Mouse (Mus musculus): ENCODE results near the gene Pfkfb3. TPM values are rescaled to one million over a fixed set of nuclear protein-coding genes. Genes with fewer than 3 reads are reported as not detected.

Pfkfb3 gene
- polyA plus RNA-seq, 1 experiment: not detected

DNA sequence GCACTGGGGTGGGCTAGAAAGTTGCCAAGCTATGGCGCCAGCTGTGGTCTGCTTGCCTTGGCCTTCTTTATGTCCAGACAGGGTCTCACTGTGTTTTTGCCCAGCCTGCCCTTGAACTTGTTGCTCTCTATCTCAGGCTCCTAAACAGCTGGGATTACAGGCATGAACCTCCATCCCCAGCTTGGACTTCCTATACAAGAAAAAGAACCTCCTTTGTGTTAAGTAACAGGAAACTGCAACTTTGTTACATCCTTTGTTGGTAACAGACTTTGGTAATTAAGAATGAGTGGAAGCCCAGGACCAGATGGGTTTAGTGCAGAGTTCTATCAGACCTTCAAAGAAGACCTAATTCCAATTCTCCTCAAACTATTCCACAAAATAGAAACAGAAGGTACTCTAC is 19.8 kb upstream of the Pfkfb3 start:
- Histone ChIP-seq H3K27ac (ENCODE audit: insufficient read depth, low read depth, low read length) (no peak overlapping the region), H3K4me1 (ENCODE audit: control insufficient read depth, insufficient read depth, low read length) (no peaks in the 10 kb centered on the region), H3K4me3 (ENCODE audit: insufficient read depth, low read depth, low read length) (no peak overlapping the region)
- TF ChIP-seq POLR2A (IDR thresholded peaks at IDR 0.05; ENCODE audit: insufficient read depth, low read depth, low read length) (no peak), CTCF (IDR thresholded peaks at IDR 0.05; ENCODE audit: insufficient read depth, low read depth, low read length) (no peak)
- 93% methylated on average over 1 of the region's 1 CpGs for WGBS

DNA sequence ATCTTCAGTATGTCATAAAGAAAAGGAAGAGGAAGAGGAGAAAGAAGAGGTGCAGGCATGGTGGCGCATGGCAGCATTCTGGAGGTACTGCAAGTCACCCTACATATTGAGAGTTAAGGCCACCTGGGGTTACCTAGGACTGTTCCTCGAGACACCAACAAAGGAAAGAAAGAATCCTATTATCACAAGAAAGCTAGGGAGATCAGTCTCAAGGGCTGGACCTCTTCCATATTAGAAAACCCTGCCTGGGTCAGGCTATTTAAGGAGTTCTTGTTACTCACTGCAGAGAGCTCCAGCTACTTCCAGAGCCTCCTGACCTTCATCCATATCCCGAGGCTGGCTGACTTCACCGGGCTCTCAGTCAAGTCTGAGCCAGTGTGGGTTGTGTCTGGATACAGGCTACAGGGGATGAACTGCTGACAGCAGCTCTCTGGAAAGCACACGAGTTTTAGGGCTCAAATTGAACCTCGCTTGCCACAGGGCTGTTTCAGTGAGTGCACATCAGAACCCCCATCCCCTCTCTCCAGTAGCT is 17.2 kb upstream of the Pfkfb3 start:
- no peak for TF ChIP-seq POLR2A (IDR thresholded peaks at IDR 0.05; ENCODE audit: insufficient read depth, low read depth, low read length)
- no peaks in the 10 kb centered on the region for H3K4me1 ChIP-seq (ENCODE audit: control insufficient read depth, insufficient read depth, low read length)
- 51% methylated on average over 6 of the region's 6 CpGs for WGBS

DNA sequence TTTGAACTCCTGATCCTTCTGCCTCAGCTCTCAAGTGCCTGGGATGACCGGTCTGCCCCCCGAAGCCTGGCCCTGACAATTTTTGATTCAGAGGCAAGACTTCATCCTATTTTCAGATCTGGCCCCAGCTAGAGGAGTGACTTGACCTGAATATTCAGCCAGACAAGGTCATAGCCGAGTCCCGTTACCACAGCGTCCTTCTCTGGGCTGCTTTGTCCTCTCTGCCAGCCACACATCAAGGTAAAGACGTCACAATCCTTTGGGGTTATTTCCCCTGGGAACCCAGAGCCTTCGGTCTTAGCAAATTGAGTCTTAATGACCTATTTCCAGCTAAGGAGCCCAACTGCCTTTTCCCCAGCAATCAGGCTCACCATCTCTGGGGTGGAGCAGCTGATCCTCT is 14.6 kb upstream of the Pfkfb3 start:
- no peak overlapping the region for H3K27ac ChIP-seq (ENCODE audit: insufficient read depth, low read depth, low read length)
- H3K4me1 ChIP-seq (ENCODE audit: control insufficient read depth, insufficient read depth, low read length): no peaks in the 10 kb centered on the region
- 85% methylated on average over 7 of the region's 7 CpGs for WGBS
- TF ChIP-seq POLR2A (IDR thresholded peaks at IDR 0.05; ENCODE audit: insufficient read depth, low read depth, low read length) (no peak), CTCF (IDR thresholded peaks at IDR 0.05; ENCODE audit: insufficient read depth, low read depth, low read length) (no peak)
- no peak overlapping the region for H3K4me3 ChIP-seq (ENCODE audit: insufficient read depth, low read depth, low read length)

More for the DNA sequence above, 17.2 kb upstream of the Pfkfb3 start:
- H3K27ac ChIP-seq (ENCODE audit: insufficient read depth, low read depth, low read length): no peak overlapping the region
- no peak overlapping the region for H3K4me3 ChIP-seq (ENCODE audit: insufficient read depth, low read depth, low read length)

DNA sequence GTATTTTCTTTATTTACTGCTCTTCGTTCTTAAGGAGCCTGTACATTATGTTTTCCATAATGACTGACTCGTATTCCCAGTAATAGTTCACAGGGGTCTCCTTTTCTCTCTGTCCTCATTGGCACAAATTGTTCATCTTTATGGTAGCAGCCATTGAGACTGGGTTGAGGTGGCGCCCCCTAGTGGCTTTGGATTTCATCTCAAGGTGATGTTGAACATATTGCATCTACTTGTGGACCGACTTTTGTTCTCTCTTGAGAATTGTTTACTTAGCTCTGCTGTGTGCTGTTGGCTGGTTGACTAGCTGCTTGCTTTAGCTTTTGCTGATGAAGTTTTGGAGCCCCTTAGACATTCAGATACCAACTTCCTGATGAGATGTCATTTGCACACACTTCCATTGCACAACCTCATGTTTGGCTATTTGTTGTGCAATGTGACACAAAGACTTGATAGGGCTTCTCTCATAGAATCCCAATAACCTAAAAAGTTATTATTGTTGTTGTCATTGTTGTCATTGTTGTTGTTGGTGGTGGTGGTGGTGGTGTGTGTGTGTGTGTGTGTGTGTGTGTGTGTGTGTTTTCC is 14.0 kb upstream of the Pfkfb3 start:
- Histone ChIP-seq H3K4me1 (ENCODE audit: control insufficient read depth, insufficient read depth, low read length) (no peaks in the 10 kb centered on the region), H3K4me3 (ENCODE audit: insufficient read depth, low read depth, low read length) (no peak overlapping the region), H3K27ac (ENCODE audit: insufficient read depth, low read depth, low read length) (no peak overlapping the region)
- TF ChIP-seq POLR2A (IDR thresholded peaks at IDR 0.05; ENCODE audit: insufficient read depth, low read depth, low read length) (no peak), CTCF (IDR thresholded peaks at IDR 0.05; ENCODE audit: insufficient read depth, low read depth, low read length) (no peak)
- WGBS: 66% methylated on average over 4 of the region's 4 CpGs

DNA sequence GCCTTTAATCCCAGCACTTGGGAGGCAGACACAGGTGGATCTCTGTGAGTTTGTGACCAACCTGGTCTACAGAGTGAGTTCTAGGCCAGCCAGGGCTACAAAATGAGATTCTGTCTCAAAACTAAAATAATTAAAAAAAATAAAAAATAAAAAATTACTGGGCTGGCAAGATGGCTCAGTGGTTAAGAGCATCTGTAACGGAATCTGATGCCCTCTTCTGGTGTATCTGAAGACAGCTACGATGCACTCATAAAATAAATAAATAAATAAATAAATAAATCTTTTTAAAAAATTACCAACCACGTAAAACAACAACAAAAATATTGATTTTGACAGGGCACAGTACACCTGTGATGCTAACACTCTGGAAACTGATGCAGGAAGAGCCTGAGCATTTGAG is 13.0 kb upstream of the Pfkfb3 start:
- WGBS: 93% methylated on average over 3 of the region's 3 CpGs
- TF ChIP-seq CTCF (IDR thresholded peaks at IDR 0.05; ENCODE audit: insufficient read depth, low read depth, low read length): no peak
- TF ChIP-seq POLR2A (IDR thresholded peaks at IDR 0.05; ENCODE audit: insufficient read depth, low read depth, low read length): no peak
- Histone ChIP-seq H3K27ac (ENCODE audit: insufficient read depth, low read depth, low read length) (no peak overlapping the region), H3K4me3 (ENCODE audit: insufficient read depth, low read depth, low read length) (no peak overlapping the region), H3K4me1 (ENCODE audit: control insufficient read depth, insufficient read depth, low read length) (no peaks in the 10 kb centered on the region)

DNA sequence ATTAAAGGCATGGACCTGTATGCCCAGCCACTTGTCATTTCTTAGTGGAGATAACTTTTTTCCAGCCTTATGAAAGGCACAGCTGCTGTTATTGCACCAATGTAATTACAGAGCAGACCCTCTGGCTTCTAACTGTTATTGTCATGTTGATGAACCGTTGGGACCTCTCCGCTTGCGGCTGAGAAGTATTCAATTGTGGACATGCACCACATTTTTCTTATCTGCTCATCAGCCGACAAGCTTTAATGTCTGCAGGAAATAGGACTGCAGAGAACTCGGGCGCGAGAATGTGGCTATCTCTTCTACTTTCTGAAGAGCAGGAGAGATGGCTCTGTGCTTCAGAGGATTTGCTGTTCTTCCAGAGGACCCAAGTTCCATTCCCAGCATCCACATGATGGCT is 12.4 kb upstream of the Pfkfb3 start:
- Histone ChIP-seq H3K4me3 (ENCODE audit: insufficient read depth, low read depth, low read length) (no peak overlapping the region), H3K27ac (ENCODE audit: insufficient read depth, low read depth, low read length) (no peak overlapping the region), H3K4me1 (ENCODE audit: control insufficient read depth, insufficient read depth, low read length) (no peaks in the 10 kb centered on the region)
- WGBS: 43% methylated on average over 7 of the region's 7 CpGs
- no peak for TF ChIP-seq POLR2A (IDR thresholded peaks at IDR 0.05; ENCODE audit: insufficient read depth, low read depth, low read length)
- TF ChIP-seq CTCF (IDR thresholded peaks at IDR 0.05; ENCODE audit: insufficient read depth, low read depth, low read length): no peak

DNA sequence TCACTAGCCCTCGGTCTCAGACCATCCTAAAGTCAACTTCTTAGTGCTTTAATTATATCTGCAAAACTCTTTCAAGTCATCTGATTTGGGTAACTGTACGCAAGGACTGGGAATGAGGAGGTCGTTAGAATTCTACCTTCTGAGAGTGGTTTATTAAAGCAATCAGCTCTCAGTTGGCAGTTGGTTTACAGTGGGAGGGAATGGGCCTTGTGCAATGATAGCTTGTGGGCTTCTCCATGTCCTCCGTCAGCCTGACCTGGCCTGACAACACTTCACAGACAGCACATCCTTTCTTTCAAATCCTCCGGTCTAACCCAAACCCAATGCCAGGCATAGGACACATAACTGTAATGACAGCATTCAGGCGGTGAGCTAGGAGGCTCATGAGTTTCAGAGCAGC is 10.9 kb upstream of the Pfkfb3 start:
- no peak overlapping the region for H3K4me3 ChIP-seq (ENCODE audit: insufficient read depth, low read depth, low read length)
- 88% methylated on average over 6 of the region's 6 CpGs for WGBS
- H3K4me1 ChIP-seq (ENCODE audit: control insufficient read depth, insufficient read depth, low read length): no peaks in the 10 kb centered on the region
- TF ChIP-seq CTCF (IDR thresholded peaks at IDR 0.05; ENCODE audit: insufficient read depth, low read depth, low read length): no peak
- no peak for TF ChIP-seq POLR2A (IDR thresholded peaks at IDR 0.05; ENCODE audit: insufficient read depth, low read depth, low read length)
- H3K27ac ChIP-seq (ENCODE audit: insufficient read depth, low read depth, low read length): no peak overlapping the region

DNA sequence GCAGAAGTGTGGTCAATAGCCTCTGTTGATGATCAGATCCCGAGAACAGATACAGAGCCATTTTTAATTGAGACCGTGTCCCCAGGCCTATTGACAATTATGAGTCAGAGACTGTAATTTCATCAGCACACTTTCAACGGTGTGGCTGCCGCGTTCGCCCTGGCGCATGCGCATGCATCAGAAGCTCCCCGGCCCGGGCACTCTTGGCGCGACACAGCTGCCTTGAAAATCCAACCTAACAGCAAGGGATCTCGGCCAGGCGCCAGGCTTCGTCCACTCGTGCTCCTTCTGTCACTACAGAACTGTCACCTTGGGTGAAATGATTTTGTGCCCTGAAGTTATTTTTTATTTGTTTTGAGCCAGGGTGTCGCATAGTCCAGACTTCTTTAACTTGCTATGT is 9.4 kb upstream of the Pfkfb3 start:
- TF ChIP-seq POLR2A (IDR thresholded peaks at IDR 0.05; ENCODE audit: insufficient read depth, low read depth, low read length) (no peak), CTCF (IDR thresholded peaks at IDR 0.05; ENCODE audit: insufficient read depth, low read depth, low read length) (no peak)
- no peak overlapping the region for H3K27ac ChIP-seq (ENCODE audit: insufficient read depth, low read depth, low read length)
- WGBS: 89% methylated on average over 17 of the region's 17 CpGs
- no peak overlapping the region for H3K4me3 ChIP-seq (ENCODE audit: insufficient read depth, low read depth, low read length)
- no peaks in the 10 kb centered on the region for H3K4me1 ChIP-seq (ENCODE audit: control insufficient read depth, insufficient read depth, low read length)

DNA sequence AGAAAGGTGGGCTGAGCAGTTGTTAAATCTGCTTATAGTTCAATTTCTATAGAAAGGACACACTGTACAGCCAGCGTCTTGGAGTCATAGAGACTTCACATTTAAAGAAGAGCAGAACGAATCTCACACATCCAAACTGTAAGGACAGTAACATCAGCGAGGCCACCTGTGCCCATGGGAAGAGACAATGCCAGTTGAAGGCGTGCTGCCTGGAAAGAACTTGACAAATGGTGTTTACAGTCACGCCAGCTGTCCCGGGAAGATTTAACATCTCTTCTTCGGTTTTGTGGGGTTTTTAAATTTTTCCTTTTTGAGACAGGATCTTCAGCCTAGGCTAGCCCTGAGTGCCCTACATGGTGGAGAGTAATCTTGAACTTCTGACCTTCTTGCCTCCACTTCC is 4.8 kb upstream of the Pfkfb3 start:
- WGBS: 92% methylated on average over 7 of the region's 7 CpGs
- Histone ChIP-seq H3K27ac (ENCODE audit: insufficient read depth, low read depth, low read length) (no peak overlapping the region), H3K4me3 (ENCODE audit: insufficient read depth, low read depth, low read length) (no peak overlapping the region), H3K4me1 (ENCODE audit: control insufficient read depth, insufficient read depth, low read length) (no peaks in the 10 kb centered on the region)
- TF ChIP-seq CTCF (IDR thresholded peaks at IDR 0.05; ENCODE audit: insufficient read depth, low read depth, low read length) (no peak), POLR2A (IDR thresholded peaks at IDR 0.05; ENCODE audit: insufficient read depth, low read depth, low read length) (no peak)

DNA sequence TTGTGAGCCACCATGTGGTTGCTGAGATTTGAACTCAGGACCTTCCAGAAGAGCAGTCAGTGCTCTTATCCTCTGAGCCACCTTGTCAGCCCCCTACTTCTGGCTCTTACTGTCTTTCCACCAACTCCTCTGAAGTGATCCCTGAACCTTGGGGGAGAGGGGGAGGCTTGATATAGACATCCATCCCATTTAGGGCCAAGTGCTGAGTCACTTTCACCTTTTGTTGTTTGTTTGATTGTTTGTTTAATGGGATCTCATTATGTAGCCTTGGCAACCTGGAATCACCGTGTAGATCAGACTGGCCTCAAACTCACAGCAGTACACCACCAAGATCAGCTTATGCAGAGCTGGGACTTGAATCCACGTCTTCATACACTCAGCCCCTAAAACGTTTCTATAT is 3.4 kb upstream of the Pfkfb3 start:
- Histone ChIP-seq H3K4me3 (ENCODE audit: insufficient read depth, low read depth, low read length) (no peak overlapping the region), H3K27ac (ENCODE audit: insufficient read depth, low read depth, low read length) (no peak overlapping the region), H3K4me1 (ENCODE audit: control insufficient read depth, insufficient read depth, low read length) (peaks cover 11% of the 10 kb centered on the region)
- 64% methylated on average over 3 of the region's 3 CpGs for WGBS
- TF ChIP-seq POLR2A (IDR thresholded peaks at IDR 0.05; ENCODE audit: insufficient read depth, low read depth, low read length) (no peak), CTCF (IDR thresholded peaks at IDR 0.05; ENCODE audit: insufficient read depth, low read depth, low read length) (no peak)
